Mouse (Mus musculus) left cerebral cortex, adult 8-10 months (tissue): ENCODE measurements around the gene Nmnat3. TPM values are rescaled to one million over a fixed set of nuclear protein-coding genes. Genes with fewer than 3 reads are reported as not detected.

Experiments
- DNase-seq, 2 experiments: peaks; one replicate each; pipeline ENCODE4 v3.0.0; 2022; ENCODE audit warnings: low spot score in 2 of 2
- total RNA-seq, 4 experiments: library from RNA; stranded (reverse); gene quantifications; 2 replicates each; pipeline ENCODE4 v1.2.4; 2022

Gene Nmnat3
- total RNA-seq, 4 experiments from 2014 or later = 3.9 to 5.1 (median 4.0) TPM

DNA sequence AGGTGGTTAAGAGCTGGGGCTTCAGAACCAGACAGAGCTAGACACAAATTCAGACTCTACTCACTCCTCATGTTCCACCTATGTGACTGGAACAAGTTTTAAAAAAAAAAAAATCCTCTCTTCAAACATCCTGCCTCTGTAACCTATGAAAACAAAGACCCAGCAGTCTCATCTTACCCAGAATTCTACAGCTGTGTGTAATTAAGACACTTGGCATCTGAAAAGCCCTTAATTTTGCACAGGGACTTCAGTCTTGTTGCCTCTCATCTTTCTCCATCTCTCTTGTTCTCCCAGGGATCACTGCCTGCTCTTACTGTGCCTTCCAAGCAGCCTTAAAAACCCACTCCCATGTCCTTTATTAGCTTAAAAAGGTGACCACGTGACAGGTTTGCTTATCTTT lies 133.4 kb downstream of the Nmnat3 start:
- DNase-seq = no peak

GRCm38 (mm10) chr9:98421903-98422302 lies 134.7 kb downstream of the Nmnat3 start:
- DNase-seq = no peak

- DNase-seq = no peak
Measured at GRCm38 (mm10) chr9:98422656-98423055, 135.4 kb downstream of the Nmnat3 start, which contains the start of gene Rbp1. Gene Rbp1 (plus strand): TSS chr9:98422961.

DNA sequence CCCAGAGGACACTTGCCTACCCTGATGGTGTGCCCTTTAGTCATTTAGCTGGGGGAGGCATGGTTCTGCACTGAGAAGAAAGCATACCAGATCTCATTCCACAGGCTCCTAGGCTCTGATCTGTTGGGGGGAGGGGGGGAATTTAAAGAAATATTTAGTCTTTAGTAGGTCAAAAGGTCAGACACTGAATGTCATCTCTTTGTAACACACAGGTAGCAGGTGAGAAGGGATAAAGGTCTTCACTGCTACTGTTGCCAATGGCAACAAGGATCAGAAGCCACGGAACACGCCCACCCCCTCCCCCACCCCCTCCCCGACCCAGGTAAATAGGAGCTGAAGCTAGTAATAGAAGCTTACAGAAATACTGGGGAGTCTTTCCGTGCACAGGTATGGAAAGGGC lies 136.5 kb downstream of the Nmnat3 start:
- DNase-seq = no peak

GRCm38 (mm10) chr9:98424291-98424690 lies 137.1 kb downstream of the Nmnat3 start:
- no peak for DNase-seq

DNA sequence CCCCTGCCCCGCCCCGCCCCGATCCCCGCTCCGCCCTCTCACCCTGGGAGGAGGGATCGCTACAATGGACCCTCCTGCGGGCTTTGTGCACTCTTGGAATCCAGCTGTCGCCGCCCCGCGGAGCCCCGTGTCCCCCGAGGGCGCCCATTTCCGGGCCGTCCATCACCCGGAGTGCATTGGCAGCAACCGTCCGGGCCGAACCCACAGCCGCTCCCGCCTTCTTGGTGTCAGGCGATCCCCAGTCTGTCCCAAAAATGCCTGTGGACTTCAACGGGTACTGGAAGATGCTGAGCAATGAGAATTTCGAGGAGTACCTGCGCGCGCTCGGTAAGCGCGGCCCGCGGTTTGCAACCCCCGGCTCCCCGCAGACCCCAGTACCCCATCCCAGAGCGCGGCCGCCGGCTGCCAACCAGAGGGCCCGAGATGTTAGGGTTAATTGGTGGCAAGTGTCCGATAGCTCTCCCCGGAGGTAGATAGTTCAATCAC lies 137.5 kb downstream of the Nmnat3 start:
- DNase-seq = no peak

DNA sequence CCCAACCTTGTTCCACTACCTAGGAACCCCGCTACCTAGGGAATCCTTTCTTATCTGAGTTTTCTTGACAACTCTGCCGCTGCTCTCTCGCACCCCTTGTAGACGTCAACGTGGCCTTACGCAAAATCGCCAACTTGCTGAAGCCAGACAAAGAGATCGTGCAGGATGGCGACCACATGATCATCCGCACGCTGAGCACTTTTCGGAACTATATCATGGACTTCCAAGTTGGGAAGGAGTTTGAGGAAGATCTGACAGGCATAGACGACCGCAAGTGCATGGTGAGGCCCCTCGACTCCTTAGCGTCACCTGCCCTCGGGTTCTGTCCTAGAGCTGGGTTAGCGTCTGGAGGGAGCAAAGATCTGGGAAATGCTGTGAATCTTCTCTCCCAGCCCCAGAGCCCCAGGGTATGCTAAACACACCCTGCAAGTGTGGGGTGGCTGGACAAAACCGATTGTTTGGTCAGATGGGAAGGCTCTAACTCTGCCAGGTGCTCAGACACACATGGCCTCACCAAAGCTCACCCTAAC lies 138.2 kb downstream of the Nmnat3 start:
- DNase-seq = no peak

DNA sequence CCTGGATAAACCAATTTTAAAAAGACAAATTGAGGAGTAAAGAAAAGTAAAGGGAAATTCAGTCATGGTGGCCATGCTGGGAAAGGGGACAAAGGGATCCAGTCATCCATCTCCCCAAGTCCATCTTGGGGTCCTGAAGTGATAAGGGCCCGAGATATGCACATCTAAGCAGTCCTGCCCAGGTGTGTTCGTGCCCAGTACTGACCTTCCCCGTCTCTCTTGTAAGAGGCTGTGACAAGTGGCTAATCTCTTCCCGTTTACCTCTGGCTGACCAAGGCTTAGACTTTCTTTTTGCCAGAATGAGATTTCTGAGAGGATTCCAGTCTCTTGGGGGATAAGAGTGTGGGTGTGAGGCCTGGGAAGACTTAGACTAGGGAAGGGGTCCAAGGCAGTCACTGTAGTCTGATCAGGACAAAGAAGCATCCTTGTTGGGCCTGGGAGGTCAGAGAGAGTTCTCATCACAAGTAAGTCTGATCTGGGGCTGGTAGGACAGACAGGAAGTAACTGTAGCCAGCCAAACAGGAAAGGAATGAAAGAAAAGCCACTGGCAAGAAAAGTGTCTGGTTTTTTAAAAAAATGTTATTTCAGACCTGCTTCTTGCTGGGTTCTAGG lies 140.8 kb downstream of the Nmnat3 start:
- no peak for DNase-seq

DNA sequence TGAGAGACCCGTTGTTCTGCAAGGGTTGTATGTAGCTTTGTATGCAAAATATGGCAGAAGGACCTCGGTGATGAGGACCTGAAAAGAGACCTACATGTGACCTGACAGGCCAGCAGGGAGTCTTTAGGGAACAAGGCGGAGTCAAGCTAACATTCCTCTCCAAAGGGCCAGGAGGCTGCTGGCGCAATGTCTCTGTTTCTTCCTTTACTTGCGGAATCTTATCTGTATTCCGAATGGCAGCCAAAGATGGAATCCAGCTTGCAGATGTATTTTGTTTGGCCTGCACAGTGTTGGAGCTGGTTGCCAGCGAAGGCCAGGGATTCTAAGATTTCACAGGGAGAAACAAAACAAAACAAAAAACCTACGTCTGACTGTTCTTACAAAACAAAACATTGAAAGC lies 141.5 kb downstream of the Nmnat3 start:
- DNase-seq = no peak

GRCm38 (mm10) chr9:98429806-98430205 lies 142.6 kb downstream of the Nmnat3 start:
- no peak for DNase-seq

DNA sequence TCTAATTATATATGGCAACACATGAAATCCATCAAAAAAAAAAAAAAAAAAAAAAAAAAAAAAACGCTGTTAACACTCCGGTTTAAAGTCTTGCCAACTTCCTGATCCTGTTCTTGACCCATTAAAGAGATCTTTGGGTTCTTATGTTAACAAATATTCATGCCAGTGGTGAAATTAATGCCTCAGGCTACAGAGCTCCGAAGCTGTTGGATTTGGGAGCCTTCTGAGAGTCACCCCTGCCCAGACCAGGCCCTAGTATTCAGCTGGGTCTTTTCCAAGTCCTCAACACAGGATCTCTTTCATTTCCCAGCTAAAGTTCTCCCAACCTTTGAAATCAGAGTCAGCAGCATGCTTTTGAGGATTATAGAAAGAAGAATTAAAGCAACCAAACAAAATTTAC lies 143.3 kb downstream of the Nmnat3 start:
- no peak for DNase-seq

GRCm38 (mm10) chr9:98433021-98433420 lies 145.8 kb downstream of the Nmnat3 start:
- no peak for DNase-seq

GRCm38 (mm10) chr9:98433956-98434588 lies 146.8 kb downstream of the Nmnat3 start:
- no peak for DNase-seq

GRCm38 (mm10) chr9:98437819-98438218 lies 150.6 kb downstream of the Nmnat3 start:
- DNase-seq = no peak

DNA sequence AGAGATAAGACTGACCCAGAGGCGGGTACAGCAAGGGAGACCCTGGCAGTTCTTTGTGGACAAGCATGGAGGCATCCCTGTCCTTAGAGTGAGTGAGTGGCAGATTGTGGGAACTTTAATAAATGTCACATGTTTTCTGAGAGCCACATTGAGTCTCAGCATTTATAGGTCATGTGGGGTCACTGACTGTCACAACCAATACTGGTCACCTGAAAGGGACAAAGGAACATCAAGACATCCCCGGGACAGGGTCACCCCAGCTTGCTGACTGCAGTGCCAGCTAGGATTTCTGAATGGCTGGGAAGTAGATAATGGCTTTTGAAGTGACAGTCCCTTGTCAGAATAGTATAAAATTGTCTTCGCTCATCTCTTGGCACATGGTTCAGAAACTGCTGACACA lies 151.9 kb downstream of the Nmnat3 start:
- no peak for DNase-seq

DNA sequence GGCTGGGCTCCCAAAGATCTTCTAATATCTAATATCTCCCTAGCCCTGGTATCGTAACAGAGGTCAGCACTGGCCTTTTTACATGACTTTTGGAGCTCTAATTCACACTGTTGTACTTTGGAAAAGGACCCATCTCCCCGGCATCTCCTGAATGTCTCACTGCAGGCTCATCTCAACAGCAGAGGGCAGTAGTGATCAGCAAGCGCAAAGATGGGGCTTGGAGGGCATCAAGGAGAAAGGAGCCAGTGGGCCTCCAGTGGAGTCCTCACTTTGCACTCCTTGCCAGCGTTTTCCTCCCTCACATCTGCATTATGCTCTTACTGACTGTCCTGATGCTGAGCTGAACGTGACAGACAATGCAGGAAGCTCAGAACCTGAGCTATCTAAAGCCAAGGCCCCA lies 155.4 kb downstream of the Nmnat3 start:
- DNase-seq = no peak

DNA sequence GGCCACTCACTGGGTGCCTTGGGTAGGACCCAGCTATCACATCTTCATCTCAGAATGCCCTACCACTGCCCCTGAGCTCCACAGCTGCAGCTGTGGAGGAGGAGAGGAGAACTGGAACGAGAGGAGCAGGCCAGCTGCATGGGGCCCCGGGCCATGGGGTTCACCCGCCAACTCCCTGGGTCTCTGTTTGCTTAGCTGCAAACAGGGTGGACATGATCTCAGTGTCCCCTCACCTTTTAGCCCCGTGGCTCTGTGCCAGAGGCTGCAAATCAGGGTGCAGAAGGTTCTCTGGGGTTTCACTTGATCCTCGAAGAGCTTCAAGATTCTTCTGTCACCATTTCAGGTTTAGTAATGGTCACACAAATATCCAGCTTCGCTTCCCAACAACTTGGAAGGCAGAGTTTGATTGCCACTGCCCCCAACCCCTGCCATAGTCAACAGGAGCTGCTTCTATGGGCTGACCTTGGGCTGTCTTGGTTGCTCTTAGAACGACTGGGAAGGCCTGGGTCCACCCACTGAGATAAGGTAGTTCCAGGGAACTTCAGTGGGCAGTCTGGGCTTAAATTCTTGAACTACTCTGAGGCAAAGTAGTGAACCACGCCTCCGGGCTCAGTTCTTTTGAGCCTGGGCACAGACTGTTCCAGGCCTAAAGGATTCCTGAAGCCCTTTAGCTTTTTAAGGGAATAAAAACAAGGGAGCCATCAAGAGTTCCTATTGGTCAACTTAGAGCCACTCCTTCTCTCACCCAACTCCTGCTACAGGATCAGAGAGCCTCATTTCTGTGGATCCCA lies 158.3 kb downstream of the Nmnat3 start:
- no peak for DNase-seq

DNA sequence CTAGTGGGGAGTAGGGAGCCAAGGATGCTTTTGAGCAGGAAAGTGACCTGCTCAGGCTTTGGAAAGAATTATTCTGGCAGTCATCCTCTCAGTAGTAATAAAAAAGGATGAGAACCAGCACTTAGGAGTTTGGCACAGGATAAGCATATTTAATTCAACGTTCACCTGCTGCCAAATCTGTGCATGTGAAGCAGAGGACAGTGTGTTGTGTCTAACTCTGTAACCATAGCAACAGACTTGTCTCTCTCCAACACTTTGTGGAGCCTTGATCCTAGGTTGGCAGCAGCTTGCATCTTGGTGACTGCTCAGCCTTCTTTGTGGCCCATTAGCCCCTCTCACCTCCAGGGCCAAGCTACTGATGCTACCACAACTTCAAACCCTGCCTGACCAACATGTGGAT lies 163.7 kb downstream of the Nmnat3 start:
- DNase-seq = peak in 1 of 2 experiments; percentile 19

- DNase-seq = no peak
Measured at GRCm38 (mm10) chr9:98466709-98467108, 179.5 kb downstream of the Nmnat3 start.
